Mouse (Mus musculus) spleen, postnatal 4 days (tissue): ENCODE results near the gene Slc35c1.

Source experiments
- DNase-seq, 2 experiments: peaks; one replicate each; pipeline ENCODE4 v3.0.0; 2022; ENCODE audit warnings: low spot score in 2 of 2

Slc35c1 gene

GRCm38 (mm10) chr2:92475711-92476110 is 15.4 kb upstream of the Slc35c1 start:
- no peak for DNase-seq

GRCm38 (mm10) chr2:92474920-92475319 is 14.6 kb upstream of the Slc35c1 start:
- no peak for DNase-seq

- no peak for DNase-seq
Observed at GRCm38 (mm10) chr2:92471886-92472670, 11.7 kb upstream of the Slc35c1 start.

GRCm38 (mm10) chr2:92464690-92465089 is 4.4 kb upstream of the Slc35c1 start:
- no peak for DNase-seq

- no peak for DNase-seq
Observed at GRCm38 (mm10) chr2:92461215-92461614, 877 bp upstream of the Slc35c1 start.

GRCm38 (mm10) chr2:92459141-92459920 is 1.0 kb downstream of the Slc35c1 start:
- peak; percentile 79 to 90 for DNase-seq

- no peak for DNase-seq
Observed at GRCm38 (mm10) chr2:92458481-92458880, 1.9 kb downstream of the Slc35c1 start.

- DNase-seq, result no peak
Observed at GRCm38 (mm10) chr2:92456970-92457530, 3.3 kb downstream of the Slc35c1 start.

GRCm38 (mm10) chr2:92455704-92456103 is 4.6 kb downstream of the Slc35c1 start:
- DNase-seq, result no peak

GRCm38 (mm10) chr2:92454166-92454565 is 6.2 kb downstream of the Slc35c1 start:
- DNase-seq, result no peak

- no peak for DNase-seq
Observed at GRCm38 (mm10) chr2:92451126-92451525, 9.2 kb downstream of the Slc35c1 start.

- DNase-seq, result no peak
Observed at GRCm38 (mm10) chr2:92447121-92447740, 13.1 kb downstream of the Slc35c1 start.

GRCm38 (mm10) chr2:92446656-92447055 is 13.7 kb downstream of the Slc35c1 start:
- DNase-seq, result no peak

- DNase-seq, result no peak
Observed at GRCm38 (mm10) chr2:92445890-92446289, 14.4 kb downstream of the Slc35c1 start.

GRCm38 (mm10) chr2:92444376-92444775 is 16.0 kb downstream of the Slc35c1 start:
- DNase-seq, result no peak

GRCm38 (mm10) chr2:92443313-92443712 is 17.0 kb downstream of the Slc35c1 start:
- DNase-seq, result no peak

GRCm38 (mm10) chr2:92442419-92443001 is 17.8 kb downstream of the Slc35c1 start:
- no peak for DNase-seq

- no peak for DNase-seq
Observed at GRCm38 (mm10) chr2:92440432-92440831, 19.9 kb downstream of the Slc35c1 start.

- no peak for DNase-seq
Observed at GRCm38 (mm10) chr2:92438567-92438966, 21.8 kb downstream of the Slc35c1 start.

- peak; percentile 70 to 85 for DNase-seq
Observed at GRCm38 (mm10) chr2:92437875-92438274, 22.5 kb downstream of the Slc35c1 start.

- DNase-seq, result no peak
Observed at GRCm38 (mm10) chr2:92437366-92437765, 23.0 kb downstream of the Slc35c1 start.

- DNase-seq, result no peak
Observed at GRCm38 (mm10) chr2:92435023-92435422, 25.3 kb downstream of the Slc35c1 start.
